Comparison of ENCODE assay signal across 16 mouse cellular contexts in genomic region chr19:43563166-43563565, GRCm38 (mm10). TPM values are rescaled to one million over a fixed set of nuclear protein-coding genes. Genes with fewer than 3 reads are reported as not detected.
DNase-seq lines count a peak whose midpoint lies in the region; ATAC-seq and TF ChIP-seq lines count a peak whose summit lies in the region.
"Had no signal": no experiment of that assay in that cellular context is flagged by ENCODE, and none has a peak within 500 bp of the region (broad histone marks: within the 10 kb centered on the region; RNA-seq: fewer than 3 reads in every experiment).

No protein-coding gene starts in this region.

- intact Hi-C loops in gastrocnemius, postnatal 14 days (cut with DNase I; ENCODE audit: low total_unique reads), result no loop called here

- WGBS in lung, adult 2 months, result 22% methylated on average over 5 of the region's 5 CpGs

- no peak overlapping the region for H3K4me3 ChIP-seq in lung, adult 2 months (replicated peaks; ENCODE audit: extremely low read depth, low read depth, low read length)
- H3K4me3 ChIP-seq: forebrain, embryonic 10.5 days; heart, embryonic 15.5 days; liver, embryonic 13.5 days had no signal

- ATAC-seq in cerebellum, adult (ENCODE audit: insufficient number of reproducible peaks, low FRiP score, low TSS enrichment), result no peak

- H3K4me1 ChIP-seq in lung, adult 2 months (ENCODE audit: control insufficient read depth, insufficient read depth, low read length), result peaks cover 4% of the 10 kb centered on the region
- H3K4me1 ChIP-seq: forebrain, embryonic 10.5 days; heart, embryonic 15.5 days; liver, embryonic 13.5 days had no signal

- DNase-seq in gastrocnemius, postnatal 14 days, result peak; percentile 40
- no peak for DNase-seq in gastrocnemius, adult 18-20 months (ENCODE audit: low spot score)
- DNase-seq in lung, adult 18-20 months, result peak; percentile 16 to 22
- DNase-seq in lung, adult 2 months, result no peak
- peak; percentile 53 for DNase-seq in heart, postnatal 4 days
- peak; percentile 15 for DNase-seq in lung, postnatal 25 days (ENCODE audit: low spot score)
- no peak for DNase-seq in thymus, postnatal 25 days
- DNase-seq: cerebellum, adult 9-11 months; kidney, adult 18-20 months; layer of hippocampus, adult 9-11 months; liver, embryonic 13.5 days had no signal

- no peak for TF ChIP-seq CTCF in lung, adult 2 months (IDR thresholded peaks at IDR 0.05; ENCODE audit: insufficient read depth, low read length)

- TF ChIP-seq POLR2A in lung, adult 2 months (IDR thresholded peaks at IDR 0.05; ENCODE audit: borderline replicate concordance, extremely low read depth, low read depth, low read length), result no peak

RNA-seq across cellular contexts. Expression of gene Got1, which starts 38.8 kb away (rescaled TPM):
- 100 to 1,000 TPM; 223 to 303 TPM for total RNA-seq in gastrocnemius, postnatal 14 days (2021)
- total RNA-seq in gastrocnemius, adult 18-20 months (2021), result 100 to 1,000 TPM; 394 to 432 TPM
- polyA plus RNA-seq in lung, adult 2 months (2012; rRNA removed), result 14.1 and 21.7 TPM in 2 replicates
- 100 to 1,000 TPM; 341 to 353 TPM for total RNA-seq in heart, postnatal 4 days (2021)

RNA-seq across cellular contexts. Expression of gene Nkx2-3, which starts 49.0 kb away (rescaled TPM):
- total RNA-seq in gastrocnemius, postnatal 14 days (2021), result not detected
- total RNA-seq in gastrocnemius, adult 18-20 months (2021), result not detected
- 0.05 TPM in 1 of 2 replicates, not detected in the other for polyA plus RNA-seq in lung, adult 2 months (2012; rRNA removed)
- total RNA-seq in heart, postnatal 4 days (2021), result not detected
- total RNA-seq: left cerebral cortex, postnatal 36 days had no signal
- polyA plus RNA-seq: heart, embryonic 15.5 days; thymus, postnatal 0 days had no signal

Comparison
In these comparisons a context has a peak if more than half of its experiments do, and no peak if none do; other contexts are left out.
1. DNase-seq: peak in gastrocnemius, postnatal 14 days (single experiment), lung, adult 18-20 months (2 of 2), heart, postnatal 4 days (single experiment) and lung, postnatal 25 days (single experiment); none in gastrocnemius, adult 18-20 months (single experiment), lung, adult 2 months (single experiment) and thymus, postnatal 25 days (single experiment).